Mouse (Mus musculus): ENCODE measurements at regions not wholly inside any gene's neighbourhood (a gene's known extent, or its start where the extent isn't known, plus 50 kb on each side); places are given as distances from the start of the nearest gene placed in this dataset.

DNA sequence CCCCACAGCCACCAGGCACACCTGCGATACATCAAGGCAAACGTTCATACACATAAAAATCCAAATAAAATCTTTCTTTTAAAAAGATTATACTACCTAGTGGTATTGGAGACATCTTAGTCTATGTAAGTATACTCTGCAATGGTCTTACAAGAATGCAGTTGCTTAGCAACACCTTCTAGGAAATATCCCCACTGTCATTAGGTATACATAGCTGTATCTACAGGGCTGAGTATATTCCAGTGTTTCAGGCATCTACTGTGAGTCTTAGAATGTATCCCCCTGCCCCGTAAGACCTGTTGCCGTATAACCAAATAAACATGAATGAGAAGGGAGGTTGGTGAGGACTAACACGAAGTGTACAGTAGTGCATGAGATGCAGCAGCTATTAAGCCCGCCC lies 142.8 kb upstream of the Nabp1 start:
- TF ChIP-seq CTCF (IDR thresholded peaks at IDR 0.05; ENCODE audit: low read depth, low read length) = no peak
- no peak for TF ChIP-seq EP300 (IDR thresholded peaks at IDR 0.05; ENCODE audit: insufficient read depth, low read depth, low read length)

Measured in ES-Bruce4 (cell line).